In the genomic region with DNA sequence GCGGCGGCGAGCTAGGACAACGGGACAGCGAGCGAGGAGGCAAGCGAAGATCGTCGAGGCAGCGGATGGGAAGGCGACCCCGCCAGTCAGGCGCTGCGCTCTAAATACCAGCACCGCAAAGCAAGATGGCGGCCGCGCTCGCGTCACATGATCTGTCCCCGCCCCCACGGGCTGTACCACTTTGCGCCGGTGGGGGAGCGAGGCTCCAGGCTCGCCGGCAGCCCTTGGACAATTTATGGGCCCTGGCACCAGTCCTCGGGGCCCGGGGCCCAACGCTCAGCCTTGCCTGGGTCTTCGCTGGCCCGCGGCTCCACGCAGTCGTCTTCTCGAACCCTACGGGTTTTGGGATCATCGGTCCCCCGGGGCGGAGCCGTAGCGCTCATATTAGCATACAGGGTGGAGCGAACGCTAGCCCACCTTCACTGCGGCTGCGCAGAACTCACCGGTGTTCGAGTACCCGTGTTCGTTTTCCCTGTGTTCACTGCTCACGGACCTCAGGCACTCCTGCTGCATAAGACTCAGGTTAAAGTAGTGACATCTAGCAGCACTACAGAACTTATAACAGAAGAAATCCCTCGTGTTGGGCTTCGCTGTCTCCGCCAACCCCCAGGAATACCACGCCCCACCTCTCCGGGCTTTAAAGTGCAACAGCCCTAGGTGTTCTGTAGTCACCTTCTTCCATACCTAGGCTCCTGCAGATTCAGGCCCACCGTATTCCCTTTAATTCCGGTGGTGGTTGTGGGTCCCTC, we compare ENCODE assay signal across 8 mouse cellular contexts. TPM values are rescaled to one million over a fixed set of nuclear protein-coding genes. Genes with fewer than 3 reads are reported as not detected.
DNase-seq lines count a peak whose midpoint lies in the region; ATAC-seq and TF ChIP-seq lines count a peak whose summit lies in the region.

Gene Atp6v0c (minus strand): TSS at position 386 of the 749 bp plus-strand sequence.

- H3K4me3 ChIP-seq in cortical plate, adult 2 months (ENCODE audit: insufficient read depth, low read length): peak within 1 kb of the TSS; percentile 93

- TF ChIP-seq POLR2A in cortical plate, adult 2 months (IDR thresholded peaks at IDR 0.05; ENCODE audit: extremely low read depth, insufficient read depth, low read length): peak; percentile 97

- ATAC-seq in activated CD4-positive, CD25-positive, alpha-beta regulatory T cell, adult 4 months: peak; percentile 83
- ATAC-seq in megakaryocyte progenitor cell, adult 5-6 weeks (replicated peaks; ENCODE audit: poor library complexity): peak; percentile 56

- peak within 1 kb of the TSS; percentile 100 for H3K27ac ChIP-seq in cortical plate, adult 2 months (ENCODE audit: insufficient read depth, low read length)

- peak; percentile 95 for DNase-seq in gastrocnemius, postnatal 10 days
- DNase-seq in induced T-regulatory cell, adult 2 months (ENCODE audit: low read depth): peak; percentile 99
- DNase-seq in left cerebral cortex, adult 9 months (ENCODE audit: low spot score in 2 of 2): peak; percentile 87 to 97
- peak; percentile 96 for DNase-seq in right cerebral cortex, postnatal 14 days
- peak; percentile 92 to 93 for DNase-seq in urinary bladder, postnatal 36 days (ENCODE audit: low spot score in 2 of 2)

- H3K4me1 ChIP-seq in cortical plate, adult 2 months (ENCODE audit: control insufficient read depth, insufficient read depth, low read length): peaks cover 7% of the 10 kb centered on the region; the same call in 1 of the 2 replicates

- no peak for TF ChIP-seq CTCF in cortical plate, adult 2 months (IDR thresholded peaks at IDR 0.05; ENCODE audit: extremely low read depth, insufficient read depth, low read length)

RNA-seq across cellular contexts. Expression of gene Atp6v0c, which starts in this region (rescaled TPM):
- 100 to 1,000 TPM; 152 to 192 TPM for polyA plus RNA-seq in activated CD4-positive, CD25-positive, alpha-beta regulatory T cell, adult 4 months (2017; shearing (Covaris generic))
- 2,699 and 2,818 TPM in 2 replicates for polyA plus RNA-seq in cortical plate, adult 2 months (2012; rRNA removed)
- 100 to 1,000 TPM; 180 to 191 TPM for total RNA-seq in gastrocnemius, postnatal 10 days (2021)
- total RNA-seq in megakaryocyte progenitor cell, adult 5-6 weeks (2015): 405 and 437 TPM in 2 replicates
- total RNA-seq in megakaryocyte progenitor cell, adult 5-6 weeks (2017): 109 and 145 TPM in 2 replicates

Comparison
In these comparisons a context has a peak if more than half of its experiments do, and no peak if none do; other contexts are left out.
1. Peak in every context shown above with its lines: DNase-seq, ATAC-seq, H3K4me3 ChIP-seq and H3K27ac ChIP-seq.
2. RNA of gene Atp6v0c (polyA plus RNA-seq): 2,699 to 2,818 TPM in cortical plate, adult 2 months; 152 to 192 TPM in activated CD4-positive, CD25-positive, alpha-beta regulatory T cell, adult 4 months; every median in the first group is over 10 times any median in the second.